ENCODE assay signal across 8 mouse cellular contexts in the genomic region with DNA sequence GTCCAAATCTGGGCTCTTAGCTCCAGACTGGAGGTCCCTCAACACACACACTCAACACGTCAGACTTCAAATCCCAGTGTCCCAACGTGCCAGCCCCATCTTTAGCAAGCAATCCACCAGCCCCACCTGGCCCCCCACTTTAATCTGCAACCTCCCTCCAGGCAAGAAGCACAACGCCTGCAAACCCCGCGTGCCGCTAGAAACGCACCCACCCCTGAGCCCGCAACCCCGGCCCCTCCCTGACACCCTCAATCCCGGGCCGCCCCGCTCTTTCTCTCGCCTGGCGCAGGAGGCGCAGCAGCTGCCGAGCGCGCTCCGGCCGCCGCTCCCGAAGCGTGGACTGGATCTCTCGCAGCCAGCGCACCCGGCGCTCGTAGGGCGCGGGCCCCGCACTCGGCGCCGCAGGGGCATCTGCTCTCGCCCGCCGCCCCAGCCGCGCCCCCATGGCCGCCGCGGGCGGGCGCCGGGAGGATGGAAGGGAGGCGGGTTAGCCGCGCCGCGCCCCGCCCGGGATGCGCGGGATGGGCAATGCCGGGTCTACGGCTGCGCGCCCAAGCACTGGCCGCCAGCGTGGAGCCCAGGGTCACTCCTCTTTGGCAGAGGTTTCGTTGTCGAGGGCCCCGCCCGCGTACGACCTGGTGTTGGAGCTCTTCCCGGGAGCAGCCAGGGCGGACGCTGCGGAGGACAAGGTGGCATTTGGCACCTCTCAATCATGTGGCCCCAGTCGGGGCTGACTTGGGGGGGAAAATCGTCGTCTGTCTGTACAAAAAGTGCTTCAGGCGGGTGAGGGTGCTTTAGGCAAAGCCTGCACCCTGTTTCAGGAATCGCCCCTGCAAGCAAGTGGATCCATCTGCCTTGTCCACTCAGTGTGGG. TPM values are rescaled to one million over a fixed set of nuclear protein-coding genes. Genes with fewer than 3 reads are reported as not detected.
DNase-seq lines count a peak whose midpoint lies in the region; ATAC-seq and TF ChIP-seq lines count a peak whose summit lies in the region.

A gene (minus strand): TSS at position 655 of the 873 bp plus-strand sequence.

- peak within 1 kb of the TSS; percentile 72 for H3K9ac ChIP-seq in embryonic facial prominence, embryonic 12.5 days
- H3K9ac ChIP-seq in heart, embryonic 13.5 days = peak within 1 kb of the TSS; percentile 86
- H3K9ac ChIP-seq in kidney, embryonic 15.5 days = peak within 1 kb of the TSS; percentile 71
- H3K9ac ChIP-seq in liver, embryonic 14.5 days (replicated peaks) = no peak within 1 kb of the TSS
- peak within 1 kb of the TSS; percentile 93 for H3K9ac ChIP-seq in neural tube, embryonic 14.5 days (replicated peaks; ENCODE audit: low read depth, low read length)

- peak within 1 kb of the TSS; percentile 96 for H3K4me2 ChIP-seq in embryonic facial prominence, embryonic 12.5 days (replicated peaks)
- peak within 1 kb of the TSS; percentile 99 for H3K4me2 ChIP-seq in heart, embryonic 13.5 days
- H3K4me2 ChIP-seq in kidney, embryonic 15.5 days = peak within 1 kb of the TSS; percentile 99
- H3K4me2 ChIP-seq in liver, embryonic 14.5 days (ENCODE audit: low read depth) = peak within 1 kb of the TSS; percentile 55
- peak within 1 kb of the TSS; percentile 90 for H3K4me2 ChIP-seq in neural tube, embryonic 14.5 days (ENCODE audit: low read depth, low read length)

- peak; percentile 63 for ATAC-seq in CD4-positive, CD25-positive, alpha-beta regulatory T cell, adult 4 months
- ATAC-seq in embryonic facial prominence, embryonic 12.5 days (ENCODE audit: insufficient number of reproducible peaks, insufficient read depth, low FRiP score, low TSS enrichment) = no peak
- ATAC-seq in heart, embryonic 13.5 days (ENCODE audit: extremely low read depth, insufficient number of reproducible peaks, low FRiP score, low TSS enrichment) = no peak
- peak; percentile 41 for ATAC-seq in kidney, embryonic 15.5 days (replicated peaks; ENCODE audit: low FRiP score)
- no peak for ATAC-seq in liver, embryonic 14.5 days (ENCODE audit: insufficient read depth)
- peak; percentile 54 for ATAC-seq in neural tube, embryonic 14.5 days (ENCODE audit: low read depth)
- no peak for ATAC-seq in megakaryocyte-erythroid progenitor cell, adult 5-6 weeks (replicated peaks; ENCODE audit: low FRiP score, low TSS enrichment, poor library complexity, severe bottlenecking)

- no peaks in the 10 kb centered on the region for H3K9me3 ChIP-seq in embryonic facial prominence, embryonic 12.5 days
- no peaks in the 10 kb centered on the region for H3K9me3 ChIP-seq in heart, embryonic 13.5 days
- no peaks in the 10 kb centered on the region for H3K9me3 ChIP-seq in kidney, embryonic 15.5 days (replicated peaks)
- H3K9me3 ChIP-seq in liver, embryonic 14.5 days (ENCODE audit: control insufficient read depth, low read length) = no peaks in the 10 kb centered on the region
- H3K9me3 ChIP-seq in neural tube, embryonic 14.5 days (ENCODE audit: control insufficient read depth, low read length) = no peaks in the 10 kb centered on the region

- no peaks in the 10 kb centered on the region for H3K36me3 ChIP-seq in embryonic facial prominence, embryonic 12.5 days
- H3K36me3 ChIP-seq in heart, embryonic 13.5 days = no peaks in the 10 kb centered on the region
- H3K36me3 ChIP-seq in kidney, embryonic 15.5 days = no peaks in the 10 kb centered on the region
- H3K36me3 ChIP-seq in liver, embryonic 14.5 days (replicated peaks; ENCODE audit: control insufficient read depth, insufficient read depth, low read depth) = no peaks in the 10 kb centered on the region
- H3K36me3 ChIP-seq in neural tube, embryonic 14.5 days (ENCODE audit: control insufficient read depth, insufficient read depth, low read length) = peaks cover 11% of the 10 kb centered on the region

- H3K27me3 ChIP-seq in embryonic facial prominence, embryonic 12.5 days = peaks cover 32% of the 10 kb centered on the region
- peaks cover 80% of the 10 kb centered on the region for H3K27me3 ChIP-seq in heart, embryonic 13.5 days (replicated peaks)
- H3K27me3 ChIP-seq in kidney, embryonic 15.5 days = peaks cover 40% of the 10 kb centered on the region
- peaks cover 38% of the 10 kb centered on the region for H3K27me3 ChIP-seq in liver, embryonic 14.5 days (ENCODE audit: control insufficient read depth, insufficient read depth, low read length)
- H3K27me3 ChIP-seq in neural tube, embryonic 14.5 days (ENCODE audit: control insufficient read depth, insufficient read depth, low read length) = no peaks in the 10 kb centered on the region

- no peak for TF ChIP-seq EP300 in liver, embryonic 14.5 days (IDR thresholded peaks at IDR 0.05; ENCODE audit: low read depth)

- peaks cover 29% of the 10 kb centered on the region for H3K4me1 ChIP-seq in embryonic facial prominence, embryonic 12.5 days
- H3K4me1 ChIP-seq in heart, embryonic 13.5 days = peaks cover 39% of the 10 kb centered on the region
- peaks cover 61% of the 10 kb centered on the region for H3K4me1 ChIP-seq in kidney, embryonic 15.5 days
- peaks cover 0 to 3% of the 10 kb centered on the region in 2 experiments; a peak in 1 of 4 replicates for H3K4me1 ChIP-seq in liver, embryonic 14.5 days (replicated peaks; ENCODE audit: control insufficient read depth in 2 of 2, insufficient read depth in 2 of 2, low read length in 1 of 2)
- peaks cover 22% of the 10 kb centered on the region for H3K4me1 ChIP-seq in neural tube, embryonic 14.5 days (ENCODE audit: control insufficient read depth, insufficient read depth, low read length)

- under 1% methylated on average over 68 of the region's 75 CpGs for WGBS in embryonic facial prominence, embryonic 12.5 days
- WGBS in heart, embryonic 13.5 days = under 1% methylated on average over 73 of the region's 75 CpGs
- WGBS in kidney, embryonic 15.5 days = under 1% methylated on average over 75 of the region's 75 CpGs
- WGBS in liver, embryonic 14.5 days (ENCODE audit: insufficient replicate concordance) = under 1% methylated on average over 72 of the region's 75 CpGs
- under 1% methylated on average over 56 of the region's 75 CpGs for WGBS in neural tube, embryonic 14.5 days

- no peak for TF ChIP-seq CTCF in liver, embryonic 14.5 days (IDR thresholded peaks at IDR 0.05; ENCODE audit: low read depth)

- 0 out of 2 replicates have a peak within 1 kb of the TSS, but pooled peaks have one; percentile 1 for H3K27ac ChIP-seq in embryonic facial prominence, embryonic 12.5 days
- H3K27ac ChIP-seq in heart, embryonic 13.5 days (replicated peaks) = no peak within 1 kb of the TSS
- 0 out of 2 replicates have a peak within 1 kb of the TSS, but pooled peaks have one; percentile 28 for H3K27ac ChIP-seq in kidney, embryonic 15.5 days
- H3K27ac ChIP-seq in liver, embryonic 14.5 days = no peak within 1 kb of the TSS
- peak within 1 kb of the TSS; percentile 96 for H3K27ac ChIP-seq in neural tube, embryonic 14.5 days (ENCODE audit: low read depth, low read length)

- DNase-seq in adrenal gland, adult 8-10 months = peak; percentile 26
- DNase-seq in liver, embryonic 14.5 days (ENCODE audit: low read depth in 3 of 3, low spot score in 3 of 3) = no peak

- peak within 1 kb of the TSS; percentile 58 for H3K4me3 ChIP-seq in embryonic facial prominence, embryonic 12.5 days
- peak within 1 kb of the TSS; percentile 67 for H3K4me3 ChIP-seq in heart, embryonic 13.5 days
- H3K4me3 ChIP-seq in kidney, embryonic 15.5 days (replicated peaks) = peak within 1 kb of the TSS; percentile 64
- peak within 1 kb of the TSS; percentile 0 to 40; a peak in 2 of 4 replicates for H3K4me3 ChIP-seq in liver, embryonic 14.5 days (ENCODE audit: insufficient read depth in 1 of 2, low read depth in 2 of 2, low read length in 2 of 2)
- H3K4me3 ChIP-seq in neural tube, embryonic 14.5 days (ENCODE audit: low read depth, low read length) = peak within 1 kb of the TSS; percentile 68

RNA-seq across cellular contexts. Expression of the gene that starts here (rescaled TPM):
- under 1 TPM in 1 of 2 experiments, not detected in 1; 0.40 TPM for polyA plus RNA-seq in CD4-positive, CD25-positive, alpha-beta regulatory T cell, adult 4 months (2017; shearing (Covaris generic))
- total RNA-seq in adrenal gland, adult 8-10 months (2022) = under 1 TPM; 0.19 to 0.37 (median 0.26) TPM
- 2.6 and 2.7 TPM in 2 replicates for polyA plus RNA-seq in embryonic facial prominence, embryonic 12.5 days (2016; fragmentation: Nextera tagmentation; extraction: Ambion mirVana)
- polyA plus RNA-seq in heart, embryonic 13.5 days (2015; fragmentation: Nextera tagmentation; extraction: Ambion mirVana) = 1.2 TPM in 2 replicates
- 3.0 and 3.1 TPM in 2 replicates for polyA plus RNA-seq in kidney, embryonic 15.5 days (2015; fragmentation: Nextera tagmentation; extraction: Ambion mirVana)
- 0.04 TPM in 2 replicates for polyA plus RNA-seq in liver, embryonic 14.5 days (2012; rRNA removed)
- not detected in 2 replicates for polyA plus RNA-seq in liver, embryonic 14.5 days (2014; fragmentation: Nextera tagmentation; extraction: Ambion mirVana)
- 32.6 and 36.6 TPM in 2 replicates for polyA plus RNA-seq in neural tube, embryonic 14.5 days (2014; fragmentation: Nextera tagmentation; extraction: Ambion mirVana)
- 0.07 TPM in 1 of 2 replicates, not detected in the other for total RNA-seq in megakaryocyte-erythroid progenitor cell, adult 5-6 weeks (2014; fragmentation: Nextera tagmentation)
- total RNA-seq in megakaryocyte-erythroid progenitor cell, adult 5-6 weeks (2017) = not detected in 2 replicates

Comparison
In these comparisons a context has a peak if more than half of its experiments do, and no peak if none do; other contexts are left out.
1. Peak in ATAC-seq in CD4-positive, CD25-positive, alpha-beta regulatory T cell, adult 4 months; RNA of the gene not detected or under 1 TPM.
2. Peak in DNase-seq in adrenal gland, adult 8-10 months; RNA of the gene not detected or under 1 TPM.
3. ATAC-seq: peak in kidney, embryonic 15.5 days (single experiment) and neural tube, embryonic 14.5 days (single experiment); none in embryonic facial prominence, embryonic 12.5 days (single experiment), heart, embryonic 13.5 days (single experiment), liver, embryonic 14.5 days (single experiment) and megakaryocyte-erythroid progenitor cell, adult 5-6 weeks (single experiment).
4. H3K27ac ChIP-seq: peak in embryonic facial prominence, embryonic 12.5 days (single experiment), kidney, embryonic 15.5 days (single experiment) and neural tube, embryonic 14.5 days (single experiment); none in heart, embryonic 13.5 days (single experiment) and liver, embryonic 14.5 days (single experiment).
5. Peak in every context shown above with its lines, with median percentiles within 50 percentile points of each other: H3K4me2 ChIP-seq and H3K4me3 ChIP-seq.